Mouse (Mus musculus): ENCODE data around the gene Suclg1. TPM values are rescaled to one million over a fixed set of nuclear protein-coding genes. Genes with fewer than 3 reads are reported as not detected.

Suclg1 gene
- 100 to 1,000 TPM; 109 to 139 TPM for polyA plus RNA-seq (2017; shearing (Covaris generic))

DNA sequence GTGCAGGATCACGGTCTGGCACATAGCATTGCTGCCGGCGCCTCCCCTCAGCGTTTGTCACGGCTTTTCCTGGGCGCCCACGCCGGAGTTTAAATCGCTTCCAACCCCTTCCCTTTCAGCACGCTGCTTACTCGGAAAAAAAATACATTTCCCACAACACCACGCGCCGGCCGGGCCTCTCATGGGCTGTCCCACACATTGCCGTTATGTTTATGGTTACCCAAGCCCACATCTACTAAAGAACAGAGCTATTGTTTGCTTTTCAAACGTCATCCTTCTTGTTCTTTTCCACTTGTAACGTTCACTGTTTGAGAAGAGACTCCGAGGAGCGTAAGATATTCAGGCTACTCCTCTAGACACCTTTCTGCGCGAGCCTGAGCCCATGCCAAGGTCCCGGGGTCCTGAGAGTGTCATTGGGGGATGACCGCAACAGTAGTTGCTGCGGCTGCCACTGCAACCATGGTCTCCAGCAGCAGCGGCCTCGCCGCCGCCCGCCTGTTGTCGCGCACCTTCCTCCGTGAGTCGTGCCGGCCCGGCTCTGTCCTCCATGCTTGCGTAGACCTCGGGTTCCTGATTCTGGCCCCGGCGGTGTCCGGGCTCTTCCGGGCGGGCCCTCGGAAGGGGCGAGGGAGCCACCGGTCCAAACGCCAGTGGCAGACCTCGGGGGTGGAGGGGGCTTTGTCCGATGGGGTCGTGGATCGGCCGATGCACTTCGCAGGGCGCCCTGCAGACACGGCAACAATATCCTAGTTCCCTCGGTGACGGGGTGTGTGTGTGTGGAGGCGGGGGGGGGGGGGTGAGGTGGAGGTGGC is at the start of gene Suclg1:
Gene Suclg1, plus strand, starts transcription at position 146 of the 812 bp plus-strand sequence.

DNA sequence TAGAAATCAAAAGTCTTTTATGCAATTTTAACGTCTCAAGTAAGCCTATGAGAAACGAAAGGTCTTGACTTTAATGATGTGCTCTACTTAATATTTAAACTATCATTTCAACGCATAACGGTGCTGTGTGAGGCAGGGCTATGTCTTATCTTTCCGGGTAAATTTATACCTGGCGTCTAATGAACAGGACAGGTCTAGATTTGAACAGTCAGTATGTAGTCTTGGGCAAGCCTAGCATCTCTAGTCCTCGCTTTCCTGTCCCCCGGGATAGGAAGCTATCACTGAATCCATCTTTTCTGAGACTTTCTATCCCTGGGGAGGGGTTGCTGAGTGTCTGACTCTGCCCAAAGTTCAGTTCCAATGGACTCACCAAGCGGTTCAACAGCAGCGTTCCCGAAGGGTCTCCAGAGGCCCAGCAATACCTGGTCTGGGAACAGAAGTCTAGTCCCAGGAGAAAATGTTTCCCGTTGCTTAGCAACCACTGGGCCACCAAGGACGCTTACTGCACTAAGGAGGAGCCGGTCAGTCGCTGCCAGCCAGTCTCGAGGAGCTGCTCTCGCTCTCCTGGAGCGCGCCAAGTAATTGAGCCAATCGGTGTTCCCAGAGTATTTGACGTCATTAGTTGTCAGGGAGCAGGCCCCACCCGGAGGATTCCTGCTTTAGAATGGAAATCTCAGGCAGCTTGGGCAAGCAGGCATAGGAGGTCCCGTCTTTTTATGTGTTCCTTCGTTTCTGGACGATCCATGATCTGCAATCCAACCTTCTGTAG is 26.8 kb upstream of the Suclg1 start, which contains the start of gene Dnah6:
Gene Dnah6, minus strand, starts transcription at position 463 of the 769 bp plus-strand sequence.

Other genes starting within 250 kb of the Suclg1 start
- gene Dnah6, start 26.7 kb upstream of the Suclg1 start, polyA plus RNA-seq (2017; shearing (Covaris generic)), result under 1 TPM; 0.08 to 0.48 TPM
- gene 4931417E11Rik, start 221.3 kb downstream of the Suclg1 start, polyA plus RNA-seq (2017; shearing (Covaris generic)), result not detected

All from inflammation-experienced regulatory T-cells (primary cell).